ENCODE assay signal across 25 mouse cellular contexts in the genomic region with DNA sequence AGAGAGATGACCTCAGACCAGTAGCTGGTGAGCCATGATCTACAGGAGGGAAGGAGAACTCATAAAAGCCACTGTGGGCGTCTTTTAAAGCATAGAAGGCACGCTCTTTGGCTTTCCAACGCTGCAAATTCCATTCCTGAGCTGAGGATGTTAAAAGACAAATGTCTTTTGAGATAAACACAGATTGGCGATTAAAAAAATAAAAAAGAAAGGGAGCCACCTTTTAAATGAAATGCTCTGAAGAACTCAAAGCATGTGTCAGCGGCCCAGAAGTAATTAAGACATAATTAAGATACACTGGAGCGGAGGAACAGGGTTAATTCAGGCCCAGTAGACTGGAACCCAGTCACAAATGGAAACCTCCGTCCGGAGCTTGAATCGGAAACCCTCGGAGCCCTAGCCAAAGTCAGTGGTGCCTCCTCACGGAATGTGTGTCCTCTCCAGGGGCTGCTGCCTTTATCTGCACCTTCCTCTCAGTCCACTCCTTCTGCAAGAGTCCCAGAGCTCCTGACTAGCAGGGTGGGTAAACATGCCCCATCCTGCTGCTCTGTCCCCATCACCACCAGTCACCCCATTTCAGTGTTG. TPM values are rescaled to one million over a fixed set of nuclear protein-coding genes. Genes with fewer than 3 reads are reported as not detected.
DNase-seq lines count a peak whose midpoint lies in the region; ATAC-seq lines count a peak whose summit lies in the region.
"Had no signal": no experiment of that assay in that cellular context is flagged by ENCODE, and none has a peak within 500 bp of the region (broad histone marks: within the 10 kb centered on the region; RNA-seq: fewer than 3 reads in every experiment).

No protein-coding gene starts in this region.

- peak; percentile 37 for DNase-seq in heart, adult 11 months
- no peak for DNase-seq in limb, embryonic 10.5 days (ENCODE audit: low spot score)
- peak; percentile 3 for DNase-seq in midbrain, embryonic 14.5 days
- DNase-seq in Muller cell, postnatal 12 days (ENCODE audit: inconsistent ontology term), result peak; percentile 78
- no peak for DNase-seq in neural tube, embryonic 10.5 days (ENCODE audit: extremely low spot score, low spot score)
- DNase-seq: adrenal gland, adult 8-10 months; adrenal gland, postnatal 14 days; adrenal gland, postnatal 36 days; B cell, adult 2 months; cerebellum, adult 11-12 months; cerebellum, adult 2 months; cerebellum, adult 9-10 months; cerebellum, postnatal 10 days; cerebellum, postnatal 25 days had no signal

- no peaks in the 10 kb centered on the region for H3K36me3 ChIP-seq in heart, embryonic 11.5 days (ENCODE audit: control insufficient read depth, insufficient read depth, low read length)
- no peaks in the 10 kb centered on the region for H3K36me3 ChIP-seq in limb, embryonic 15.5 days
- no peaks in the 10 kb centered on the region for H3K36me3 ChIP-seq in limb, embryonic 10.5 days
- H3K36me3 ChIP-seq in midbrain, embryonic 14.5 days (ENCODE audit: control insufficient read depth, insufficient read depth, low read length), result no peaks in the 10 kb centered on the region
- no peaks in the 10 kb centered on the region for H3K36me3 ChIP-seq in midbrain, embryonic 15.5 days (replicated peaks)
- H3K36me3 ChIP-seq: embryonic facial prominence, embryonic 10.5 days; embryonic facial prominence, embryonic 12.5 days; forebrain, embryonic 15.5 days; G1E had no signal

- no peak overlapping the region for H3K9ac ChIP-seq in heart, embryonic 11.5 days (ENCODE audit: low read depth, low read length)
- H3K9ac ChIP-seq in limb, embryonic 15.5 days, result no peak overlapping the region
- H3K9ac ChIP-seq in midbrain, embryonic 14.5 days (replicated peaks; ENCODE audit: low read length), result no peak overlapping the region
- no peak overlapping the region for H3K9ac ChIP-seq in midbrain, embryonic 15.5 days
- H3K9ac ChIP-seq: embryonic facial prominence, embryonic 12.5 days; forebrain, embryonic 13.5 days; forebrain, embryonic 15.5 days had no signal

- no peaks in the 10 kb centered on the region for H3K4me1 ChIP-seq in heart, embryonic 11.5 days (ENCODE audit: control insufficient read depth, insufficient read depth, low read length)
- no peaks in the 10 kb centered on the region for H3K4me1 ChIP-seq in limb, embryonic 15.5 days
- peaks cover 20% of the 10 kb centered on the region for H3K4me1 ChIP-seq in limb, embryonic 10.5 days
- H3K4me1 ChIP-seq in midbrain, embryonic 14.5 days (ENCODE audit: control insufficient read depth, insufficient read depth, low read length), result no peaks in the 10 kb centered on the region
- no peaks in the 10 kb centered on the region for H3K4me1 ChIP-seq in midbrain, embryonic 15.5 days
- H3K4me1 ChIP-seq: forebrain, embryonic 15.5 days had no signal

- H3K27me3 ChIP-seq in heart, embryonic 11.5 days (ENCODE audit: control insufficient read depth, insufficient read depth, low read length), result no peaks in the 10 kb centered on the region
- H3K27me3 ChIP-seq in limb, embryonic 15.5 days, result no peaks in the 10 kb centered on the region
- no peaks in the 10 kb centered on the region for H3K27me3 ChIP-seq in limb, embryonic 10.5 days (ENCODE audit: low read depth, poor library complexity, severe bottlenecking)
- no peaks in the 10 kb centered on the region for H3K27me3 ChIP-seq in midbrain, embryonic 14.5 days (ENCODE audit: control insufficient read depth, insufficient read depth, low read length)
- H3K27me3 ChIP-seq in midbrain, embryonic 15.5 days (replicated peaks), result no peaks in the 10 kb centered on the region
- H3K27me3 ChIP-seq: CH12.LX; embryonic facial prominence, embryonic 12.5 days; forebrain, embryonic 13.5 days; forebrain, embryonic 15.5 days had no signal

- no peak overlapping the region for H3K4me2 ChIP-seq in heart, embryonic 11.5 days
- no peak overlapping the region for H3K4me2 ChIP-seq in limb, embryonic 15.5 days
- no peak overlapping the region for H3K4me2 ChIP-seq in midbrain, embryonic 14.5 days (ENCODE audit: low read length)
- no peak overlapping the region for H3K4me2 ChIP-seq in midbrain, embryonic 15.5 days
- H3K4me2 ChIP-seq: embryonic facial prominence, embryonic 12.5 days; forebrain, embryonic 13.5 days; forebrain, embryonic 15.5 days had no signal

- no peak overlapping the region for H3K4me3 ChIP-seq in heart, embryonic 11.5 days (ENCODE audit: low read depth, low read length)
- no peak overlapping the region for H3K4me3 ChIP-seq in limb, embryonic 15.5 days
- H3K4me3 ChIP-seq in limb, embryonic 10.5 days, result no peak overlapping the region
- no peak overlapping the region for H3K4me3 ChIP-seq in midbrain, embryonic 14.5 days (replicated peaks; ENCODE audit: low read depth, low read length)
- no peak overlapping the region for H3K4me3 ChIP-seq in midbrain, embryonic 15.5 days
- H3K4me3 ChIP-seq: embryonic facial prominence, embryonic 10.5 days; embryonic facial prominence, embryonic 12.5 days; forebrain, embryonic 13.5 days; forebrain, embryonic 15.5 days had no signal

- WGBS in heart, embryonic 11.5 days (ENCODE audit: insufficient replicate concordance), result 74% methylated on average over 11 of the region's 11 CpGs
- 77% methylated on average over 11 of the region's 11 CpGs for WGBS in limb, embryonic 15.5 days
- 86% methylated on average over 11 of the region's 11 CpGs for WGBS in limb, embryonic 10.5 days
- WGBS in midbrain, embryonic 14.5 days, result 23% methylated on average over 11 of the region's 11 CpGs
- WGBS in midbrain, embryonic 15.5 days, result 28% methylated on average over 11 of the region's 11 CpGs

- H3K27ac ChIP-seq in heart, embryonic 11.5 days (ENCODE audit: low read depth, low read length), result no peak overlapping the region
- peak overlapping the region; percentile 27; the same call in 1 of the 2 replicates for H3K27ac ChIP-seq in limb, embryonic 15.5 days
- no peak overlapping the region for H3K27ac ChIP-seq in limb, embryonic 10.5 days
- no peak overlapping the region for H3K27ac ChIP-seq in midbrain, embryonic 14.5 days (replicated peaks; ENCODE audit: low read depth, low read length)
- no peak overlapping the region for H3K27ac ChIP-seq in midbrain, embryonic 15.5 days
- H3K27ac ChIP-seq: embryonic facial prominence, embryonic 10.5 days; embryonic facial prominence, embryonic 12.5 days; forebrain, embryonic 13.5 days; forebrain, embryonic 15.5 days had no signal

- ATAC-seq in heart, embryonic 11.5 days (replicated peaks; ENCODE audit: insufficient number of reproducible peaks, low FRiP score, low TSS enrichment), result no peak
- no peak for ATAC-seq in limb, embryonic 15.5 days (ENCODE audit: insufficient number of reproducible peaks, low FRiP score, low TSS enrichment, low read depth)
- no peak for ATAC-seq in midbrain, embryonic 14.5 days (ENCODE audit: low FRiP score, low TSS enrichment)
- no peak for ATAC-seq in midbrain, embryonic 15.5 days (replicated peaks)
- ATAC-seq: activated CD4-positive, CD25-positive, alpha-beta regulatory T cell, adult 4 months; CD4-positive, CD25-positive, alpha-beta regulatory T cell, adult 4 months; forebrain, embryonic 13.5 days; forebrain, embryonic 15.5 days had no signal

- no peaks in the 10 kb centered on the region for H3K9me3 ChIP-seq in heart, embryonic 11.5 days (replicated peaks; ENCODE audit: control insufficient read depth, low read length)
- H3K9me3 ChIP-seq in limb, embryonic 15.5 days, result no peaks in the 10 kb centered on the region
- H3K9me3 ChIP-seq in limb, embryonic 10.5 days (replicated peaks), result no peaks in the 10 kb centered on the region
- H3K9me3 ChIP-seq in midbrain, embryonic 14.5 days (ENCODE audit: control insufficient read depth, low read length), result no peaks in the 10 kb centered on the region
- no peaks in the 10 kb centered on the region for H3K9me3 ChIP-seq in midbrain, embryonic 15.5 days
- H3K9me3 ChIP-seq: embryonic facial prominence, embryonic 10.5 days; embryonic facial prominence, embryonic 12.5 days; forebrain, embryonic 13.5 days; forebrain, embryonic 15.5 days; G1E had no signal

RNA-seq across cellular contexts. Expression of a gene that starts 40.1 kb away (rescaled TPM):
- 13.8 and 14.6 TPM in 2 replicates for polyA plus RNA-seq in heart, embryonic 11.5 days (2014; fragmentation: Nextera tagmentation; extraction: Ambion mirVana)
- polyA plus RNA-seq in limb, embryonic 15.5 days (2015; fragmentation: Nextera tagmentation; extraction: Ambion mirVana), result 40.1 and 41.7 TPM in 2 replicates
- 15.0 and 20.3 TPM in 2 replicates for polyA plus RNA-seq in limb, embryonic 10.5 days (2016; fragmentation: Nextera tagmentation; extraction: Ambion mirVana)
- polyA plus RNA-seq in midbrain, embryonic 14.5 days (2014; fragmentation: Nextera tagmentation; extraction: Ambion mirVana), result 13.2 and 14.4 TPM in 2 replicates
- 15.4 and 15.6 TPM in 2 replicates for polyA plus RNA-seq in midbrain, embryonic 15.5 days (2015; fragmentation: Nextera tagmentation; extraction: Ambion mirVana)

RNA-seq across cellular contexts. Expression of a gene that starts 43.4 kb away (rescaled TPM):
- 4.5 and 5.1 TPM in 2 replicates for polyA plus RNA-seq in heart, embryonic 11.5 days (2014; fragmentation: Nextera tagmentation; extraction: Ambion mirVana)
- polyA plus RNA-seq in limb, embryonic 15.5 days (2015; fragmentation: Nextera tagmentation; extraction: Ambion mirVana), result 14.9 and 15.2 TPM in 2 replicates
- 0.97 and 3.1 TPM in 2 replicates for polyA plus RNA-seq in limb, embryonic 10.5 days (2016; fragmentation: Nextera tagmentation; extraction: Ambion mirVana)
- 0.11 TPM in 1 of 2 replicates, not detected in the other for polyA plus RNA-seq in midbrain, embryonic 14.5 days (2014; fragmentation: Nextera tagmentation; extraction: Ambion mirVana)
- polyA plus RNA-seq in midbrain, embryonic 15.5 days (2015; fragmentation: Nextera tagmentation; extraction: Ambion mirVana), result 0.40 and 0.73 TPM in 2 replicates
- polyA plus RNA-seq: G1E had no signal

RNA-seq across cellular contexts. Expression of a gene that starts 43.4 kb away (rescaled TPM):
- polyA plus RNA-seq in heart, embryonic 11.5 days (2014; fragmentation: Nextera tagmentation; extraction: Ambion mirVana), result 0.93 and 1.2 TPM in 2 replicates
- 4.2 and 4.4 TPM in 2 replicates for polyA plus RNA-seq in limb, embryonic 15.5 days (2015; fragmentation: Nextera tagmentation; extraction: Ambion mirVana)
- polyA plus RNA-seq in limb, embryonic 10.5 days (2016; fragmentation: Nextera tagmentation; extraction: Ambion mirVana), result 0.18 and 0.85 TPM in 2 replicates
- polyA plus RNA-seq in midbrain, embryonic 14.5 days (2014; fragmentation: Nextera tagmentation; extraction: Ambion mirVana), result 0.21 and 0.34 TPM in 2 replicates
- polyA plus RNA-seq in midbrain, embryonic 15.5 days (2015; fragmentation: Nextera tagmentation; extraction: Ambion mirVana), result 0.13 and 0.45 TPM in 2 replicates
- polyA plus RNA-seq: G1E had no signal

Comparison
In these comparisons a context has a peak if more than half of its experiments do, and no peak if none do; other contexts are left out.
1. DNase-seq: peak in heart, adult 11 months (single experiment), midbrain, embryonic 14.5 days (single experiment) and Muller cell, postnatal 12 days (single experiment); none in limb, embryonic 10.5 days (single experiment) and neural tube, embryonic 10.5 days (single experiment).